Mouse (Mus musculus) c-Kit-positive CD71-positive TER-119-negative erythroid progenitor cells, embryonic 14.5 days (primary cell): ENCODE results near the gene Pax8.

Experiments
- DNase-seq: peaks from one replicate; pipeline ENCODE4 v3.0.0-alpha.2; 2013; ENCODE audit warnings: low read depth

Gene Pax8

GRCm38 (mm10) chr2:24475420-24475819 is at the start of gene Pax8:
Pax8 (minus strand) TSS chr2:24475599.
- no peak for DNase-seq

DNA sequence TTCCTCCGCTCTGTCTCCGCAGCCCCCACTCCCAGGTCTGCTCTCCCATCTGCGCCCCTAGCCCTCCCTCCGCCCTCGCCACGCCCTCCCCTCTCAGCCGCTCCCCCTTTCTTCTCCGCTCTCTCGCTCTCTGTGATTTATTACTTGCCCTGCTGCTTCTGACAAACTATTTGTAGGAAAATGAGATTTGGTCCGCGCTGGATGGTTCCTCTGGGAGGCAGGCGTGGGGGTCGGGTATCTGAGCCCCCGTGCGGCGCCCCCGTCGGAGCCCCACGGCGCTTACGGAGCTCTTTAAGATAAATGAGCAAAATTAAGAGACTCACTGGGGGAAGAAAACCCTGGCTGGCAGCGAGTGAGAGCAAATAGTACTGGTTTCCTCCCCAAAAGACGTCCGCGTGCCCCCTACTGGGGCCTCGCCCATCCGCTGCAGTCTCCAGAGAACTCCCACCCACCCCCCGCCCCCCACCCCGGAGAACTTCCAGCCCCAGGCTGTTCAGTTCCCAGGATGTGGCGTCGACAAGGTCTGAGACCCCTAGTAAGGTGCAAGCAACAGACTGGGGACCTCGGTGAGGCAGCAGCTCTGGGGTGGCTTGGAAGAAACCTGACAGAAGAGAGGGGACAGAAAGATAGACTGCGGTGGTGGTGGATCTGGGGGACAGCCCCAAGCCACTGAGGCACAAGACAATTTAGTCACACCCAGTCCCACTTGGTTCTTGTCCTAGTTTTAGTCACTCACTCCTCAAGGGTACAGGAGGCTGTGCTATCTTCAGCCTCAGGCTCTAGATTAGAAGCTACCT is 46.2 kb upstream of the Pax8 start:
- no peak for DNase-seq

DNA sequence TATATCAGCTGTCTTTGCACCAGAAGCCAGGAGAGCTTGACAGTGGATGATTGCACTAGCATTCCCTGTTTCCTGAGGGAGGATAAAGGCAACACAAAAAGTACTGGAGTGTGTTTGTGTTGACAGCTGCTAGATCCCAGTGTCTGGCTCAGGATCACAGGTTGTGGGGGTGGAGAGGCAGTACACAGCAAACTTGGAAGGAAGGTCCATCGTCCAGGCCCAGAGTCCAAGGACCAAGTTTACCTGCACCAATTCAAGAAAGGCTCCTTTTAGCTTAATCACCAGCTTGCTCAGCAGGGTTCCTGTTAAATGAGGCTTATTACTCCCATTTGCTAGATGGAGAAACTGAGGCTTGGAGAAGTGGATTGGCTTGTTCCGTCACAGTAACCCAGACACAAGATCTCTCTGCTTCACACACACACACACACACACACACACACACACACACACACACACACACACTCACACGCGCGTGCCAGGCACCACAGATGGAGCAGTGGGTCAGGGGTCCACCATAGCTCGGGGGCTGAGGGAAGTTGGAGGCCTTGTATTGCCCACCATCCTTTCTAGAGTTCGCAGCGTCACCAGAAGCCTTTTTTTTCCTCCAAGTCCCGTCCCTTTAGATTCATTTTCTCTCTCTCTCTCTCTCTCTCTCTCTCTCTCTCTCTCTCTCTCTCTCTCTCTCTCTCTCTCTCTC is 45.3 kb upstream of the Pax8 start:
- DNase-seq: no peak

GRCm38 (mm10) chr2:24516946-24517345 is 41.5 kb upstream of the Pax8 start:
- DNase-seq: no peak

DNA sequence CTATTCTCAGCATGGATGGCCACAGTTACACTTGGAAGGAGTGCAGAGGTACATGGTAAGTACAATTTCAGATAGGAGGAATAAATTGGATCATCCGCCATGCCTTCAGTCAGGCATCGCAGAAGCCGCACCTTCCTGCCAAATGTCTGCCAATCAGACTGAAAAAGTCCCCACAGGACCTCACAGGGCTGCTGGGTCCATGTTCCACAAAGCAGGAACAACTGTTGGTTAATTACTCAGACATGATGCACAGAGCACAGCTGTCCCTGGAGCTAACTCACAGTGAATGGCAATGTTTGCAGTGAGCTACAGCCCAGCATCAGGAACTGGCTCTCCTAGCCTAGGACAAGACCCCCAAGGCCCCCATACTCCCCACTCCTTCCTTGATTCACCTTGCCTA is 32.0 kb upstream of the Pax8 start:
- no peak for DNase-seq

DNA sequence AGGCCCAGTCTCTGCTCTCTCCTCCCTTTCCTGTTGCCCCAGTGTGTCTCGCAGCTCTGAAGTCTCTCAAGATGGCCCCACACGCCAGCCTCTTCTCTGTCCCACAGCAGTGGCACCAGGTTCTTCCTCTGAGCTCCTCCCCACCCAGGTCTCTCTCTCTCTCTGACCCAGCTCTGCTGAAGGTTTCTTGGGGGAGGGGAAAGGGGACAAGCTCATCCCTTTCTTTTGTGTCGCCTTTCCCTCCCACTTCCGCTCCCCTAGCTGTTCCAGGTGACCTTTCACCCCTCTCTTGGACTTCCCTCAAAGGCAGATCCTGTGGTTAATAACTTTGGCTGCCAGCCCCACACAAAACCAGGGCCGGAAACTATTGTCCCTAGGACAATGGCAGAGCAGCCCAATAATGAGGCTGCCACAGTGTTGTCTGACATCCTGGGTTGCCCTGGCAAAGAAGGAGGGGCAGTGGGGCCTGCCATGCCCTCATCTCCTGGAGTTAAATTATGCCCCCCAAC is 27.6 kb upstream of the Pax8 start:
- DNase-seq: no peak

DNA sequence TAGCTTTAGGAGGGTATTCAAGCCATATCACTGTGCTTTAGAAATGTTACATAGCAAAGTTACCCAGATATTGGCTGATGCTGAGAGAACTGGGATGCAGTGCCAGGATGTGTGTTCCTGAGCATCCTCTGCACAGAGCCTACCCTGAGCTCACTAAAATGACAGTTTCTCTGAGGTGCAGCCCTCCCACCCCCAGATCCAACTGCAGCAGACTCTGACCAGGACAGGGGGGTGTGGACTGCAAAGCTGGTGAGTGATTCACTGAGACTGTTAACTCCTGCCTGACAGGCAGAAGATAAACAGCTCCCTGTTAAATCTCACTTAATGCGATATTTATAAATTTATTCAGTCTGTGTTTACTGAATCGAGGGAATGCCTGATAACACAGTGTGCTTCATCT is 25.5 kb upstream of the Pax8 start:
- no peak for DNase-seq

DNA sequence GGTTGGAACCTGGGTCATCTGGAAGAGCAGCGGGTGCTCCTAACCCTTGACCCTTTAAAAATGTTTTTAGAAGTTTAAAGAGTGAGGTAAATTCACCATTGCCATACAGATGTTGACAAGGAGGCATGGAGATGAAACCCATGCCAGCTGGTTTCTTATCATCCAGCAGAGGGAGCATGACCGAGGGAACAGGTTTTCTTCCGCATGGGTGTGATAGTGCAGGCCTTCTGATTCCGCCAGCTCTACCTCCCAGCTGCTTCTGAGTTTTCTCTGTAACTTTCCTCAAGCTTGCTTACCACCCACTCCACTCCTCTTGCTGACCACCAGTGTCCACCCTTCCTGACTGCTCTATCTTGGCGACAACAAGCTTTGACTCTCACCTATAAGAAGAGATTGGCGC is 15.2 kb upstream of the Pax8 start:
- no peak for DNase-seq

DNA sequence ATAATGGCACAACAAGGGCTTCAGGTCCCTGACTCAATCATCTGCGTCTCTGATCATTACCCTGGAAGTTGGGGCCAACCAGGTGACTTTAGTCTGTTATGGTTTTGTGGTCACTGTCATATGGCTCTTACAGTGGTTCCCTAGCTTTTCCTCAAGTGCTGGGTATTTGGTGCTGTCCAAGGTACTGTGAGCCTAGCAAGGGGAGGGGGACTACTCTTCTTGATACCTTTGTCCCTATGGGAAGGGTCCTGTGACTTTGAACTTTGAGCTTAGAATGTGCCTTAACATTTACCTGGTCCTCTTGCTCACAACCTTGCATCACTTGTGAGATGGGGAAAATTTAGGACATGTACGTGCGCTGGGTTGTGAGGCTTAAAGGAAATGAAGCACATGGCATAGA is 13.3 kb upstream of the Pax8 start:
- DNase-seq: no peak

- no peak for DNase-seq
Observed at GRCm38 (mm10) chr2:24487056-24487825, 11.8 kb upstream of the Pax8 start.

GRCm38 (mm10) chr2:24485398-24485797 is 10.0 kb upstream of the Pax8 start:
- no peak for DNase-seq

GRCm38 (mm10) chr2:24479906-24480305 is 4.5 kb upstream of the Pax8 start:
- DNase-seq: no peak

DNA sequence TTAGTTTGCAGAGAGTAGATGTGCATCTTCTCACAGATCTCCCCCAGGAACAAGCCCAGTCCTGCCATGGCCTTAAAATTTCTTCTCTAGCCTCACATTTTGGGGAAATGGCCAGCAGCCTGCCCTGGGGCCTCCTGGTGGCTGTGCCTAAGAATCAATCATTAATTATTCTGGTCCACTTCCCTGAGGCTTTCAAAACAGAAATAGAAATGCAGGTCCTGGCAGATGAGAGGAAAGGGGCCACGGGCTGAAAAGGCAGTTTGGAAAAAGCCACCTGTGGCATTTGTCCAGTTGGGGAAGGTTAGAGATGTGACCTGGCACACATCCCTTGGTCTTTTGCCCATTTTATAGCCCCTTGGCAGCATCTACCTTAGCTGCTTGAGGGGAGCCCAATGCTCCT is 3.8 kb upstream of the Pax8 start:
- DNase-seq: no peak

DNA sequence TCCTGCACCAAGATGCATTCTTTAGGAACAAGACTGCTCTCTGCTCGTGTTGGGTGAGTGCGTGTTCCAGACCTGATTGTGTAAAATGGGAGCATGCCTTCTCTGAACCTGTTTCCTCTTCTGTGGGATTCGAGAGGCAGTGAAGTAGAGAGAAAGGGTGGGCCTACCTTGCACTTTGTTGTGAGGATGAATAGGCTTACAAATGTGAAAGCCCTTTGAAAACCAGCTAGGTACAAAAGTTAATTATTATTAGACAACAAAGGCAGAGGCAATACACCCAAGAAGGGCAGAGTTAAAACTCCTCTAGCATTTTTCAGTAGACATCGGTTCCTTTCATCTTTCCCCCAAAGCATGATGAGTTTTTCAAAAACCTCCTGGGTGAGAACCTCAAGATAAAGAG is 3.2 kb upstream of the Pax8 start:
- no peak for DNase-seq

DNA sequence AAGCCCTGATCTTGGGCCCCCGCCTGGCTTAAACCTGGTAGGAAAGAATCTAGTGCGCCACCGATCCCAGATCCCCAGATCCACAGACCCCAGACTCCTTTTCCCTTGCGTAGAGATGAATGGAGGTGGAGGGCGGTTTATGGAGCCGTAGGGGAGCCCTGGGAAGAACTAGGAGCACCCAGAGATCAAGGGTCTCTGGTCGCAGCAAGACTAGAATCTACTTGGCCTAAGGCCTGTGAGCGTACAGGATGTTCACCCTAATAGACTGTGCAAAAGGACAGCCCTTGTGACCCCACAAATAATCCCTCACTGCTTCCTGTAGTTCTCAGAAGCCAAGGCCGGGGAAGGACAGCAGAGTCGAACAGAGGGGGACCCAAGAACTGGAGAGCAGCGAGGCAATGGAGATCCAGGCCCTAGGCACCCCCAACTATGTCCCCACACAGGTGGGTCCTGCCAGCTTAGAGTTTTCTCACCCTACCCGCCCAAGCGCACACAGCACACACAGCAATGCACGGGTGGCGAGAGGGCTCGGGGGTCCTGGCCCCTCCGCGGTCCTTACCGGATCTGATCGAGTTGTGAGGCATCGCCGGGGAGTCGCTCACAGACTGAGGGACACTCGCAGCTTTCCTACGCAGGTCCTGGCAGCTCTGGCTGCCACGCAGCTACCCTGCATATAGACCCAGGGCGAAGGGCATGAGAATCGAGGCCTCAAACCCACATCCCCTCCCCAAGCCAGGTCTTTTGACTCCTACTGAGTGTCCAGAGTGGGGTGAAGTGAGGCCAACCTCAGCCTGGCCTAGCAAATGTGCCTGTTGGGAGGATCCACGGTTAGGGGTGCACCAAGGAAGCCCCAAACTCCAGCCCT is 653 bp downstream of the Pax8 start:
- no peak for DNase-seq

- DNase-seq: no peak
Observed at GRCm38 (mm10) chr2:24473641-24474511, 1.5 kb downstream of the Pax8 start.

GRCm38 (mm10) chr2:24472677-24473076 is 2.7 kb downstream of the Pax8 start:
- DNase-seq: no peak

DNA sequence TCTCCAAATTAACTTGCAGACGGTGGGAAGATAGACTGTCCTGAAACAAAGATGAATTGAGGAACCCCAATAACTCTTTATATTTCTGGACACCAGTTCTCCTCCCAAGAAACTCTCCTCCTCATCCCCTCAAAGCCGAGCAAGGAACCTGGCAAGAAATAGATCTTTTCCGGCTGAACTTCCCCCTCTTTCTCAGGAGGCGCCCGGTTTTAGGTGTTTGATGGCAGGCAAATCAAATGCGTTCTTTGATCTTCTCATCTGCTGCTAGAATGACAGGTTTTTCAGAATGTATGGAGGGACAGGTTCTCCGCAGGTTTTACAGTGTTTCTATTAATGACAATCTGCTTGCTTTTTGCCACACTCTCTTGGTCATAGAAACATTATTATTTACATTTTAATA is 3.3 kb downstream of the Pax8 start:
- DNase-seq: no peak

GRCm38 (mm10) chr2:24469102-24469501 is 6.3 kb downstream of the Pax8 start:
- no peak for DNase-seq

DNA sequence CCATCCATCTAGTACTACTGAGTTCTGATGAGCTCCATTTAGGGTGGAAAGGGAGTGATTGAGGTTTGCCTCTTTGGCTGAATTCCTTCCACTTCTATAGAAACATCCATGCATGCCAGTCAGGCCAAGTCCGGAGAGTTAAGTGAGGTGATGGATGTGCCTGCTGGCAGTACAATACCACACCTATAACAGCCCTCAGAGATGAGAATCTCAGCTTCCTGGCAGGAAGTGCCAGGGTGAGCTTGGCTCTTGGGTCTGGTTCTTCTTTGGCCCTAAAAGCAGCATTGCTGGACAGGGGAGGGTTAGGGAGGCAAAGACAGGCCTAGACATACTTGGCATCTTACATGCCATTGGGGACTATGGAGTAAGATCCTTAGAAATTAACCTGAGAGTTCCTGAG is 7.0 kb downstream of the Pax8 start:
- no peak for DNase-seq

DNA sequence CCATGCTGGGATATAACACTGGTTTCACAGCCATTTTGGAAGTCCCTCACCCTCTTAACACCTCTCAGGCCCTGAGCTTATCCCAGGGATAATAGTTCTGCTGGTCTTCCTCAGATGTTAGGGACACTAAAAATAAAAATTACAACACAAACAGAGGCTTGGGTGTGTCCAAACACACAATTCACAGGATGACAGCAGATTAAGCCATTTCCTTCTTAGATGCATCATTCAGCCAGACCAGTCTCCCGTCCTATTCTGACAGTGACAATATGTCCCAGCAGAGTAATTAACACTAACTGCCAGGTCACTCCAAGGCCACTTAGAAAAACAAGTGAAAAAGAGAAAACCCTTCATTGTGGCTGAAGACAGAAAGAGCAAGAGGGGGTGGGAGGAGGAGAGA is 8.2 kb downstream of the Pax8 start:
- DNase-seq: no peak
